Mouse (Mus musculus) forelimb bud, embryonic 11.5 days (tissue): Measurements from ENCODE around the gene Cpb1.
A peak's percentile ranks its signal among the peaks of the same experiment; 100 is the strongest.

Experiments
- DNase-seq: peaks from one replicate; pipeline ENCODE4 v3.0.0-alpha.2; 2012; ENCODE audit warnings: low read depth, low spot score

Cpb1 gene

DNA sequence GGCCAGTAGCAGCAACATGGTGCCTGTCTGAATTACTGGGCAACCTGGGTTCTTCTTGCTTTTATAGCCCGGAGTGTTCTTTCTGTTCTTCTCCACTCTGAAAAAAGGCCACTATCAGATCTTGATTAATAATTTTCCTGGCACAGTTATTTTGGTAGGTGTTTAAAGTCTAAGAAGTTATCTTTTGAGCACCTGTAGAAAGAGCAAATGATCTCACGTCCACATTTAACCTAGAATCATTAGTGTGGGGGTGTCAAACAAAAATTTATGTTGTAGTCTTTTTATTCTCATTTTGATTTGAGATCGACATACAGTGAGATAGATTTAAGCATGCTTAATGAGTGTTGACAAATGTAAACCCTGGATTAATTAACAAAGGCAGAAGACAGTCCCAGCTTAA is at the start of gene Cpb1:
Cpb1 (minus strand) TSS at position 101 of the 400 bp plus-strand sequence.
- no peak for DNase-seq

DNA sequence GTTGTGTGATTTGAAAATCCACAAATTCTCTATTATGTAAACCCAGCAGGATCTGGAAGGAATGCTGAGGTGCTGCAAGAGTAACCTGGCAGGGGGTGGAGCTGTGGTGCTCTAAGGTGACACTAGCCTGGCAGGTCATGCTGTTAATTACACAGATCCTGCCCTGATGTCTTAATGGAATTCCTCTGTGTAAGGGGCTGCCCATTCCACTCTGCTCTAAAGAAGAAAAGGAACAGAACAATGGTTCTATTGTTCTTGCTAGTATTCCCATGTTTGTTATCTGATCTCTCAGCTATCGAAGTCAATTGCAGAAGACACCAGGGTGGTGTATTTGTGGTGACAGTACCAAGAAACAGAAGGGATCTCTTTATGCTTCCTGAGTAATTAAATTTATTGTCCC is 41.7 kb upstream of the Cpb1 start:
- DNase-seq: peak; percentile 7

- no peak for DNase-seq
Observed at GRCm38 (mm10) chr3:20309142-20309541, 33.6 kb upstream of the Cpb1 start.

DNA sequence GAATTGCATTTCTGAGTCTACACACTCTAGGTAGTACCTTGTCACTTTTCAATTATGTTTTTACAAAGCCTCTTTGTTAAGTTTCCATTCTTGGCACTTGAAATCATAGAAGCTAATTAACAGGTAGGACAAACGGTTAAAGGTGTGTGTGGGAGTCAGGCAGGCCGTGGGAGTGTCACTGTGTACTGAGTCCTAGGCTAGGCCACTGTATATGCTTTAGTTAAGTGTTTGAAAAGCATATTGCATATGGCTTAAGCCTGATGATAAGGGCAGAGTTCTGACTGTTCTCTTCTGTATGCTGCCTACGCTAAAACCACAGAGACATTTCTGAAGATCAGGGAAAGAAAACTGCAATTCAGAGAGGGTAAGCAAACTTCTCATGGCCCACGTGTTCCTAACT is 31.7 kb upstream of the Cpb1 start:
- DNase-seq: no peak

DNA sequence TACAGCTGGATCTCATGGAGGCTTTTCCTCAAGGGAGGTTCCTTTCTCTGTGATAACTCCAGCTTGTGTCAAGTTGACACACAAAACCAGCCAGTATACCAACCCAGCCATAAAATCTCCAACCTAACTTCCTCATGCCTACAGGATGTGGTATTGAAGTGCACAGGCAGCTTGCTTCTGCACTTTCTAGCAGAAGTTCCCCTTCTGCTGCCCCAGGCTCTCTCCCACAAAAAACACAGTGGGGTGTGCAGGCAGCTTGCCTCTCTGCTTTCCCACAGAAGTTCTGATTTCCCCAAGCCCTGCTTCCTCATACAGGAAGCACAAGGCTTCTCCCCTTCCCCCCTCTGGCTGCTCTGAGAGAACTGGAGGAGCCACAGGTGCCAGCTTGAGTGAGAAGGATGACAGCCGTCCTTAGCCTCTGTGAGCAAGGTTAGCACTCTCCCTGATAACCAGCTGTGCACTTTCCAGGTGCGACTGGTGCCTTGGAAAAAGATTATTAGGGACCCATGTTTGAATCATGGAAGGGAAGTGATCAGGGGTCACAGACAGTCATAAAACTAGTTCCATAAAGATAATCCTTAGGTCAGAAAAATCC is 29.3 kb upstream of the Cpb1 start:
- no peak for DNase-seq

GRCm38 (mm10) chr3:20295546-20295945 is 20.0 kb upstream of the Cpb1 start:
- no peak for DNase-seq

GRCm38 (mm10) chr3:20294542-20295348 is 19.2 kb upstream of the Cpb1 start:
- no peak for DNase-seq

- no peak for DNase-seq
Observed at GRCm38 (mm10) chr3:20291370-20291769, 15.8 kb upstream of the Cpb1 start.

DNA sequence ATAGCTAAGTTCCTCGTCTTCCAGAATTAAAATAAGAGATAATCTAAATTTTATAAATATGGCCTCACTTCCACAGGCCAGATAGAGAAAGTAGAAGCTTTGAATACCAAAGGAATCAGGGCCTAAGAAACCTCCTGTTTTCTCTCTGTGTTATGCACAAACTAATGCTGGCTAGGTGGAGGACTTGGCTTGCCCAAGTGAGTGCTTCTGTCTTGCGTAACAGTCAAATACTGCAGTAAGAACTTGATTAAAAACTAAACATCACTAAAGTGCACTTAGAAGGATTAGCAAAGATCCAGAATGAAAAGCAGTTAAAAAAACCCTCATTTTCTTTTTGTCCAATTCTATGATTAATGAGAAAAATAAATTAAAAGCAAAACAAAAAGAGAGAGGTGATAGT is 13.2 kb upstream of the Cpb1 start:
- no peak for DNase-seq

DNA sequence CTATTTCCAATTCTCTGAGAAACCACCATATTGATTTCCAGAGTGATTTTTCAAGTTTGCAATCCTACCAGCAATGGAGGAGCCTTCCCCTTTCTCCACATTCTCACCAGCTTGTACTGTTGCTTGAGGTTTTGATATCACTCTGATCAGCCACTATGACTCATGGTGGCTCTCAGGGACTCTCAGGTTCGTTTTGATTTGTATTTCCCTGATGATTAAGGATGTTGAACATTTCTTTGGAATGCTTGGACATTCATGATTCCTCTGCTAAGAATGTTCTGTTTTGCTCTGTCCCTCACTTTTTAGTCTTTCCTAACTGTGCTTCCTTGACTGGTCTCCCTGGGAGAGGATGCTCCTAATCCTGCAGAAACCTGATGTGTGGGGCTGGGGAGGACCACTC is 6.3 kb upstream of the Cpb1 start:
- DNase-seq: no peak

DNA sequence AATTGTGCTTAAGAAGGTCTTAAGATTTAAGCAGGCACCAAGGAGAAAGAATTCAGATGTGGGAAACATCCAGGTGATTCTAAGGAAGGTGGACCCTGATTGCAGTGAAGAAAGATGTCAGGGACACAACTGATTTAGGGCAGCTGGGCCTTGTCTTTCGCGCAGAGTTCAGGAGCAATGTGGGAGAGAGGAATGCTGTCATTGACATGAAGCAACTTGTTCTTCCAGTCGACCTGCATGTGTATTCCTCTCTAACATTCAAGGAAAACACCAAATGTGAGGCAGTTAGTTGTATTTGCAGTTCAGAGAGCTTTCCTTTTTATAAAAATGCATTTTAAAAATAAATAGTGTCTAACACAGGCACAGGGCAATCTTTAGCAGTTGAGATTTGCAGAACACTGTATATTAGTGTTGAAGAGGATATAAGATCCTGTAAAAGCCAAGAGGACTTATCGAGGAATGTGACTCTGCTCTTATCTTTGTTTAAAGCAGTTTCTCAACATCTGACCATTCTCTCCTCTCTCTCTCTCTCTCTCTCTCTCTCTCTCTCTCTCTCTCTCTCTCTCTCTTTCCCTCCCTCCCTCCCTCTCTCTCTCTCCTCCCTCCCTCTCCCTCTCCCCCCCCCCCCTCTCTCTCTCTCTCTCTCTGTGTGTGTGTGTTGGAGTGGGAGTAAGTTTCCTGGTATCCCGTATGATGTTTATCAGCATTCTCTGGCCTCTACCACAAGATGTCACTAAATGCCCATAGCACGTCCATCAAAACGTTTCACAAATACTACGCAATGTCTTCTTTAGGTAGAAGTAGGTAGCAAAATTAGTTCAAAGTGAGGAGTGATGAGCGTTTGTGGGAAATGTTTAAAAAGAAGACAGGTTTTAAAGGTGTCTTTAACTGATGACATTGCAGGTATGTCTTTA is 20.7 kb downstream of the Cpb1 start:
- peak; percentile 27 for DNase-seq

DNA sequence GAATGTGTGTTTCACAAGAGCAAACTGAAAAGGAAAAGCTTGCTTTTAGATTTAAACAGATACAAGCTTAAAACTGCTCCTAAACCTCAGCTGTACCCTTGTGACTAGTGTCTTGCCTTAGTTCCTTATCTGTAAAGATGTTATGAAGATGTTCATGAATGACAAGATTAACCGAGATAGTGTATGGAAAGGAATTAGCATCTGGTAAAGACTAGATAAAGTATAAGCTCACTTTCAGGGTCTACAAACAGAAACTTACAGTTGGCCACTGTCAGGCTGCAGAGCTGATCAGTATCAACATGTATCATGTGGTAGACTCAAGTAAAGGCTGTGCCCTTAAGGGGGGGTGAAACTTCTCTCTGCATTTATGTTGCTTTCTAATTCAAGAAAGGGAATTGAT is 31.6 kb downstream of the Cpb1 start:
- DNase-seq: no peak

- DNase-seq: no peak
Observed at GRCm38 (mm10) chr3:20242050-20242449, 33.5 kb downstream of the Cpb1 start, which contains the start of gene Cpa3. Gene Cpa3, minus strand, starts transcription at chr3:20242181.

- no peak for DNase-seq
Observed at GRCm38 (mm10) chr3:20239741-20240140, 35.8 kb downstream of the Cpb1 start.

DNA sequence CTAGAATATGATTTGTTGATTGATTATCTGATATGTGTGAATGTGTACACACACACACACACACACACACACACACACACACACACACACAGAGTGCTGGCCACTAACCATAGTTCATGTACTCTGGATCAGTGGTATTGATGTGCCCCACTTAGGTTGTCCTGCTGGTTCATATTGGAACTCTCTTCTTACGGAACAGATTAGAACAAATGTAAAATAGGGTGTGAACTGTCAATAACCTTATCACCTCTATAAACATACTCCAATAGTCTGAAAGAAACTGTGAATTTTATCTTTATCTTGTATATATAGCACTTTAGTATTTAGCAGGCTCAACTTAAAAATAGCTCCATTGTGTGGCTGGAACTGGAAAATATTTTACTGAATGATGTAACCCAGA is 38.6 kb downstream of the Cpb1 start:
- DNase-seq: no peak

DNA sequence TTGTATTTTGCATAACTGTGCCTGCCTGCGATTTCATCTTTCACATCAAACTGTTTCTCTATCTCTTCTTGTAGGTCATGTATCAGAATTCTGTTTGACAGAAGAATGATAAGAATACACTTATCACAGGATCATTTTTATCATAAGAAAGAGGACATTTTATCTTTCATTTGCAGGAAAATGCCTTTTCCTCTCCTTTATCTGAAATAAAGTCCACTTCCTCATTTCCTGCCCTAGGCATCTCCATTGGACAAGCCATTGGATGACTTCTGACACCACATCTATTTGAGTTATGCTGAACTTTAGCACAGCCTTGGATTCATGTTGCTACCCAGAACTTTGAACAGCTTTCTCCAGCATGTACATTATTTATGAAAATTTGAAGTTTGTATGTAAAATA is 46.5 kb downstream of the Cpb1 start:
- no peak for DNase-seq

DNA sequence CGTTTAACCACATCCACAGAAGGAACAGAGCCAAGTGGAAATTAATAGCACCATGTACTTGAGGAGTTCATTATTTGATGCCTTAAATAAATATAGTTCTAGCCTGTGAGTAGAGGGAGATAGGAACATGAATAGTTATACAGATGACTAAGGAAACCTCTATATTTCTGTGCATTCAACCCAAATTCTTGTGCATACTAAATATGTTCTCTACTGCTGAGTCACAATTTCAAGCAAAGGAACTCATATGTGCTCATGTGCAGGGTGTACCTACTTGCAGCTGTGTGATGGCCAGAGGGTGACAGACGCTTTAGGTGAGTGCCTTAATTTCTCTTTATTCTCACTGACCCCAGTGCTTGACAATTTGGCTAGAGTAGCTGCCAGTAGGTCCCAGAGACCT is 50.1 kb downstream of the Cpb1 start:
- no peak for DNase-seq

GRCm38 (mm10) chr3:20222926-20223698 is 52.4 kb downstream of the Cpb1 start:
- no peak for DNase-seq

GRCm38 (mm10) chr3:20222136-20222535 is 53.4 kb downstream of the Cpb1 start:
- DNase-seq: no peak

- DNase-seq: peak; percentile 68
Observed at GRCm38 (mm10) chr3:20198869-20199268, 76.7 kb downstream of the Cpb1 start.
